ENCODE assay signal across 12 mouse cellular contexts in the genomic region with DNA sequence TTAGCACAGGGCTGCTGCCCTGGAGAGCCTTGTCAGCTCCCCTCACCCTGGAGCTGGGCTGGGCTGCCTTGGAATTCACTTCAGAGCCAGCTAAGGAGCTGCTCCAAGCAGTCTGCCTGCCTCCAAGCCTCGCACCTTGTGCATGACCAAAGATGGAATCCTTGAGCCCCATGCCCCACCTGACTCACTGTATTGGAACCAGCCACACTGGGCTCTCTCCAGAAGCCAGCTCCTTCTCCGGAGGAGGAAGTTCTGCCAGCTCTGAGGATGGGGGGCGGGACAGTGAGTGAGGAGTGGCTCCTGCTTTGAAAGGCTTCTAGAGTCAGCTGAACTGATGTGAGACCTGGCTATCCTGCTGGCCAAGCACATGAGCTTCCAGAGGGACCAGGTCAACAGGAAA. TPM values are rescaled to one million over a fixed set of nuclear protein-coding genes. Genes with fewer than 3 reads are reported as not detected.
DNase-seq lines count a peak whose midpoint lies in the region; ATAC-seq and TF ChIP-seq lines count a peak whose summit lies in the region.
"Had no signal": no experiment of that assay in that cellular context is flagged by ENCODE, and none has a peak within 500 bp of the region (broad histone marks: within the 10 kb centered on the region; RNA-seq: fewer than 3 reads in every experiment).

No protein-coding gene starts in this region.

- H3K36me3 ChIP-seq in kidney, postnatal 0 days (ENCODE audit: insufficient read depth, low read length) = 0 out of 2 replicates have a peak, but pooled peaks cover 3% of the 10 kb centered on the region
- no peaks in the 10 kb centered on the region for H3K36me3 ChIP-seq in stomach, embryonic 16.5 days (ENCODE audit: control insufficient read depth, insufficient read depth, low read length)
- peaks cover 37% of the 10 kb centered on the region for H3K36me3 ChIP-seq in hindbrain, embryonic 10.5 days

- peak; percentile 33; the same call in 1 of the 2 replicates for TF ChIP-seq POLR2A in embryonic fibroblast, embryonic 13.5 days (IDR thresholded peaks at IDR 0.05; ENCODE audit: low read depth, low read length)

- H3K9me3 ChIP-seq in kidney, postnatal 0 days (replicated peaks; ENCODE audit: low read length) = no peaks in the 10 kb centered on the region
- no peaks in the 10 kb centered on the region for H3K9me3 ChIP-seq in stomach, embryonic 16.5 days (replicated peaks; ENCODE audit: control insufficient read depth, low read length)
- no peaks in the 10 kb centered on the region for H3K9me3 ChIP-seq in hindbrain, embryonic 10.5 days
- H3K9me3 ChIP-seq: embryonic facial prominence, embryonic 12.5 days had no signal

- no peak for TF ChIP-seq CTCF in kidney, postnatal 0 days (IDR thresholded peaks at IDR 0.05; ENCODE audit: low read depth)
- TF ChIP-seq CTCF in embryonic fibroblast, embryonic 13.5 days (IDR thresholded peaks at IDR 0.05; ENCODE audit: borderline replicate concordance, insufficient read depth, low read length) = no peak

- no peak; the same call in 1 of the 2 replicates for ATAC-seq in kidney, postnatal 0 days (replicated peaks; ENCODE audit: low FRiP score, low read depth)
- peak; percentile 67; the same call in 1 of the 2 replicates for ATAC-seq in stomach, embryonic 16.5 days (ENCODE audit: insufficient read depth, low FRiP score)
- no peak; the same call in 1 of the 2 replicates for ATAC-seq in frontal cortex, adult (ENCODE audit: low TSS enrichment)

- no peaks in the 10 kb centered on the region for H3K27me3 ChIP-seq in kidney, postnatal 0 days (ENCODE audit: insufficient read depth, low read length)
- H3K27me3 ChIP-seq in stomach, embryonic 16.5 days (ENCODE audit: control insufficient read depth, insufficient read depth, low read length) = no peaks in the 10 kb centered on the region
- H3K27me3 ChIP-seq in hindbrain, embryonic 10.5 days (ENCODE audit: insufficient read depth, poor library complexity, severe bottlenecking) = no peaks in the 10 kb centered on the region; the same call in 1 of the 2 replicates
- H3K27me3 ChIP-seq: embryonic facial prominence, embryonic 12.5 days had no signal

- H3K27ac ChIP-seq in kidney, postnatal 0 days = peak overlapping the region; percentile 25; the same call in 1 of the 2 replicates
- peak overlapping the region; percentile 85 for H3K27ac ChIP-seq in embryonic fibroblast, embryonic 13.5 days (ENCODE audit: insufficient read depth, low read length)
- peak overlapping the region; percentile 64 for H3K27ac ChIP-seq in stomach, embryonic 16.5 days (ENCODE audit: low read length)
- no peak overlapping the region; the same call in 1 of the 2 replicates for H3K27ac ChIP-seq in hindbrain, embryonic 10.5 days
- H3K27ac ChIP-seq: embryonic facial prominence, embryonic 12.5 days had no signal

- H3K4me3 ChIP-seq in kidney, postnatal 0 days (replicated peaks; ENCODE audit: low read depth, low read length) = no peak overlapping the region
- H3K4me3 ChIP-seq in embryonic fibroblast, embryonic 13.5 days (ENCODE audit: insufficient read depth, low read length) = no peak overlapping the region
- H3K4me3 ChIP-seq in stomach, embryonic 16.5 days (replicated peaks; ENCODE audit: low read length) = no peak overlapping the region
- no peak overlapping the region for H3K4me3 ChIP-seq in hindbrain, embryonic 10.5 days
- H3K4me3 ChIP-seq: embryonic facial prominence, embryonic 12.5 days; myocyte had no signal

- H3K9ac ChIP-seq in kidney, postnatal 0 days (ENCODE audit: low read depth, low read length) = no peak overlapping the region
- 0 out of 2 replicates have a peak overlapping the region, but pooled peaks have one; percentile 3 for H3K9ac ChIP-seq in stomach, embryonic 16.5 days (ENCODE audit: low read length)
- H3K9ac ChIP-seq: embryonic facial prominence, embryonic 12.5 days had no signal

- H3K4me2 ChIP-seq in kidney, postnatal 0 days (ENCODE audit: low read length) = no peak overlapping the region
- no peak overlapping the region for H3K4me2 ChIP-seq in stomach, embryonic 16.5 days (ENCODE audit: low read depth, low read length)
- H3K4me2 ChIP-seq: embryonic facial prominence, embryonic 12.5 days had no signal

- H3K4me1 ChIP-seq in kidney, postnatal 0 days (replicated peaks; ENCODE audit: insufficient read depth, low read length) = 0 out of 2 replicates have a peak, but pooled peaks cover under 1% of the 10 kb centered on the region
- peaks cover 11% of the 10 kb centered on the region for H3K4me1 ChIP-seq in embryonic fibroblast, embryonic 13.5 days (ENCODE audit: control insufficient read depth, insufficient read depth, low read length)
- H3K4me1 ChIP-seq in stomach, embryonic 16.5 days (ENCODE audit: control insufficient read depth, insufficient read depth, low read length) = peaks cover 35% of the 10 kb centered on the region
- peaks cover 38% of the 10 kb centered on the region for H3K4me1 ChIP-seq in hindbrain, embryonic 10.5 days (replicated peaks)

- no peak for DNase-seq in kidney, postnatal 0 days (ENCODE audit: low spot score)
- DNase-seq in kidney, adult 18-20 months = no peak
- peak; percentile 83 to 85 for DNase-seq in lung, adult 18-20 months
- DNase-seq in right cerebral cortex, postnatal 4 days = no peak
- DNase-seq in hindbrain, embryonic 10.5 days (ENCODE audit: low spot score) = no peak
- DNase-seq: cerebellum, adult 11 months; kidney, postnatal 36 days had no signal

- WGBS in kidney, postnatal 0 days = 58% methylated on average over 3 of the region's 3 CpGs
- WGBS in stomach, embryonic 16.5 days = 69% methylated on average over 3 of the region's 3 CpGs
- WGBS in hindbrain, embryonic 10.5 days = 88% methylated on average over 3 of the region's 3 CpGs

RNA-seq across cellular contexts. Expression of gene Manbal, which starts 6.3 kb away (rescaled TPM):
- 77.9 and 78.4 TPM in 2 replicates for polyA plus RNA-seq in kidney, postnatal 0 days (2015; fragmentation: Nextera tagmentation; extraction: Ambion mirVana)
- polyA plus RNA-seq in embryonic fibroblast, embryonic 13.5 days (2011; ENCODE audit: insufficient read length, low read depth, missing spikeins) = 53.9 and 54.2 TPM in 2 replicates
- 76.3 and 78.0 TPM in 2 replicates for polyA plus RNA-seq in stomach, embryonic 16.5 days (2015; fragmentation: Nextera tagmentation; extraction: Ambion mirVana)
- 67.0 and 85.8 TPM in 2 replicates for polyA plus RNA-seq in hindbrain, embryonic 10.5 days (2016; fragmentation: Nextera tagmentation; extraction: Ambion mirVana)

RNA-seq across cellular contexts. Expression of gene Ghrh, which starts 26.4 kb away (rescaled TPM):
- polyA plus RNA-seq in kidney, postnatal 0 days (2015; fragmentation: Nextera tagmentation; extraction: Ambion mirVana) = not detected in 2 replicates
- not detected in 2 replicates for polyA plus RNA-seq in embryonic fibroblast, embryonic 13.5 days (2011; ENCODE audit: insufficient read length, low read depth, missing spikeins)
- 0.30 and 0.51 TPM in 2 replicates for polyA plus RNA-seq in stomach, embryonic 16.5 days (2015; fragmentation: Nextera tagmentation; extraction: Ambion mirVana)
- polyA plus RNA-seq in hindbrain, embryonic 10.5 days (2016; fragmentation: Nextera tagmentation; extraction: Ambion mirVana) = not detected in 2 replicates
- polyA plus RNA-seq: myocyte had no signal

RNA-seq across cellular contexts. Expression of gene Src, which starts 44.6 kb away (rescaled TPM):
- 14.0 TPM in 2 replicates for polyA plus RNA-seq in kidney, postnatal 0 days (2015; fragmentation: Nextera tagmentation; extraction: Ambion mirVana)
- polyA plus RNA-seq in embryonic fibroblast, embryonic 13.5 days (2011; ENCODE audit: insufficient read length, low read depth, missing spikeins) = 38.1 and 48.9 TPM in 2 replicates
- polyA plus RNA-seq in stomach, embryonic 16.5 days (2015; fragmentation: Nextera tagmentation; extraction: Ambion mirVana) = 12.1 and 14.7 TPM in 2 replicates
- 20.8 and 29.3 TPM in 2 replicates for polyA plus RNA-seq in hindbrain, embryonic 10.5 days (2016; fragmentation: Nextera tagmentation; extraction: Ambion mirVana)

Comparison
In these comparisons a context has a peak if more than half of its experiments do, and no peak if none do; other contexts are left out.
1. DNase-seq: peak in lung, adult 18-20 months (2 of 2); none in kidney, postnatal 0 days (single experiment), kidney, adult 18-20 months (single experiment), right cerebral cortex, postnatal 4 days (single experiment) and hindbrain, embryonic 10.5 days (single experiment).